Mouse (Mus musculus): ENCODE data around the gene Olfr701. TPM values are rescaled to one million over a fixed set of nuclear protein-coding genes. Genes with fewer than 3 reads are reported as not detected.

Gene Olfr701
- not detected in 2 replicates for polyA plus RNA-seq (2012; rRNA removed)

GRCm38 (mm10) chr7:106813829-106814228 is at the start of gene Olfr701:
Gene Olfr701 (plus strand): TSS chr7:106814129.
- 39% methylated on average over 2 of the region's 2 CpGs for WGBS
- DNase-seq (ENCODE audit: low read depth, low spot score): no peak

DNA sequence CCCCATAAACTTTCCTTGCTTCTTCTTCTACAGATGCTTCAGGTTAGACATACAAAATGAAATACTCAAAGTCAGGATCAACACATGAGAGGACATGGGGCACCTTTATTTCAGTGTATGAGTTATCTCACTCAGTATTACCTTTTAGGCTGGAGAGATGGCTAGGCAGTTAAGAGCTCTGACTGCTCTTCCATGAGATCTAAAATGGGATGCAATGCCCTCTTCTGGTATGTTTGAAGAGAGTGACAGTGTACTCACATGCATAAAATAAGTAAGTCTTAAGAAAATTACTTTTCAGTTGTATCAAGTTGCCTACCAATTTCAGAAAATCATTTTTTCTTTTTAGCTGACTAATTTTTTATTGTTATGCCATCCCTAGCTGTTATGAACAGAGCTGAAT is 25.6 kb upstream of the Olfr701 start:
- DNase-seq (ENCODE audit: low read depth, low spot score): no peak

- no peak for DNase-seq (ENCODE audit: low read depth, low spot score)
- 62% methylated on average over 1 of the region's 1 CpGs for WGBS
Measured at GRCm38 (mm10) chr7:106793098-106793497, 20.8 kb upstream of the Olfr701 start, which contains the start of gene Olfr699. Gene Olfr699 (minus strand): TSS chr7:106793198.

DNA sequence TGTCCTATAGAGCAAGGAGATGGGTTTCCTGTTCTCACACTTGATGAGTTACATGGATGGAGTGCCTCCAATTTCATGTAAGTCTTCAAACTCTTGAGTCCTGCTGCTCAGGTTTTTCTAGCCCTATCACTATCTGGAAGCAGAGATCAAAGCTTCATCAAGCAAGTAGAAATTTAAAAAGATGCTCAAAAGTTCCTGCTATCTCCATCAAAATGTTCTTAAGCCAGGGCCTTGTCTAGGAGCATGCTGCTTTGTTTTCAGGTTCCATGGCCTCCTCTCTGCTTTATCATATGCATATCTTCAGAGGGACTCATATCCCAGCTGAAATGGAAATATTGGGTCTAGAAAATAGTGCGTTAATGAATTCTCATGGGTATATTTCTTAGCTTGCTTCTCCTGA is 5.2 kb upstream of the Olfr701 start, which contains the start of gene Olfr700:
TSS of gene Olfr700 (minus strand) at position 101 of the 400 bp plus-strand sequence.
- DNase-seq (ENCODE audit: low read depth, low spot score): no peak
- 89% methylated on average over 1 of the region's 1 CpGs for WGBS

DNA sequence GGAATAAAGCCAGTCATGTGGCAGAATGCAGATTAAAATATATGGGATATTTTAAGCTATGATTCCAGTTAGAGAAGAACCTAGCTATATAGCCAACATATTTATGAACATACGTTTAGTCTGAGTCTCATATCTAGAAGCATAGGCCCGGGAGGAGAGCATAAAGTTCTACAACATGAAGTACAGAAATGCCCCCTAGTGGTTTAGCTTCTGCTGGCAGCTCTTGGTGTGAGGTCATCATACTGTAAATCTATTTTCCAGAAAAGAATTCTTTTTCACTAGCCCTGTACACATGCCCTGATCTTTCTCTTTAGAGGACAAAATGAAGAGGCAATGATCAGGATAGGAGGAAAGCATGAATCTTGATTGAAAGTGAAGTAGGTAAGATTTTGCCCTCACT is 1.8 kb downstream of the Olfr701 start:
- peak; percentile 3 for DNase-seq (ENCODE audit: low read depth, low spot score)
- WGBS: 8% methylated on average over 2 of the region's 2 CpGs

DNA sequence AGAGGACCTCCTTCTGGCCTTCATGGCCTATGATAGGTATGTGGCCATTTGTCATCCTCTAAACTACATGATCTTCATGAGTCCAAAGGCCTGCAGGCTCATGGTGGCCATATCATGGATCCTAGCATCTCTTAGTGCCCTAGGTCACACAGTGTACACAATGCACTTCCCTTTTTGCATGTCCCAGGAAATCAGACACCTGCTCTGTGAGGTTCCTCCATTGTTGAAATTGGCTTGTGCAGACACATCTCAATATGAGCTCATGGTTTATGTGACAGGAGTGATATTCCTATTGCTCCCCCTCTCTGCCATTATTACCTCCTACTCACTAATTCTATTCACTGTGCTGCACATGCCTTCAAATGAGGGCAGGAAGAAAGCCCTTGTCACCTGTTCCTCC is 4.5 kb downstream of the Olfr701 start:
- no peak for DNase-seq (ENCODE audit: low read depth, low spot score)

- DNase-seq (ENCODE audit: low read depth, low spot score): no peak
Measured at GRCm38 (mm10) chr7:106833793-106834192, 19.9 kb downstream of the Olfr701 start, which contains the start of gene Olfr702. Gene Olfr702 (minus strand): TSS chr7:106833893.

DNA sequence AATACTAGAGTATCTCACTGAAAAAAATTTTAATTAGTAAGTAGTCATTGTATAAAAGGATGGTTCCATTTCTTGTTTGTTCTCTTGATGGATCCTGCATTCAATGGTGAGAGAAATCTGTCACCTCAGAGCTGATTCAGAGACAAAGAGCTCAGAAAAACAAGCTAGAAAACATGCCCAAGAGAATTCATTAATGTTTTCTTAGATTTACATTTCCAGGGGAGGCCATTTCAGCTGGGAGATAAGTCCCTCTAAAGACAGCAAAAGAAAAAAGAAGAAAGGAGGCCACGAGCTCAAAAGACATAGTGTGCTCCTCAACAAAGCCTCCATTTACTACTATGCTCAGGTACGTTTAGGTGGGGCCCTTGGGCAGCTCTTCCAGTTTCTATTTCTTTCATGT is 29.1 kb downstream of the Olfr701 start, which contains the start of gene Olfr703:
TSS of gene Olfr703 (plus strand) at position 301 of the 400 bp plus-strand sequence.
- DNase-seq (ENCODE audit: low read depth, low spot score): no peak
- WGBS: 34% methylated on average over 2 of the region's 2 CpGs

DNA sequence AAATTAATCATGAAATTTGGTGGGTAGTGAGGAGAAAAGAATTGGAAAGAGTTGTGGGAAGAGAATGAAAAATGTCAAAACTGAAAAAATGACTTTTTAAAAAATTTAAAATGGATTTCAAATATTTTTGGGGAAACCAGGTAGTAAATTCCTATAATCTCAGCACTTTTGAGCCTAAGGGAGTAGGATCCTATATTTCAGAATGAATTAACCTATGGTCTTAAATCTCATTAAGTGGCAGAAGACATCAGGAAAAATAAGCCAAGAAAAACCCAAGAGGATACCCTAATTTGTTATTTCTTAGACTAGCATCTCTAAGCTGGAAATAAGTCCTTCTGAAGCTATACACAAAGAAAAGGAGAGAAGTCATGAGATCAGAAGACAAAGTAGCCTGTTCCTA is 49.0 kb downstream of the Olfr701 start, which contains the start of gene Olfr704:
TSS of gene Olfr704 (plus strand) at position 301 of the 400 bp plus-strand sequence.
- no peak for DNase-seq (ENCODE audit: low read depth, low spot score)

Other genes starting within 250 kb of the Olfr701 start
- not detected in 2 replicates for gene Olfr693, start 133.5 kb upstream of the Olfr701 start, polyA plus RNA-seq (2012; rRNA removed)
- not detected in 2 replicates for gene Olfr694, start 122.3 kb upstream of the Olfr701 start, polyA plus RNA-seq (2012; rRNA removed)
- gene Olfr695, start 97.7 kb upstream of the Olfr701 start, polyA plus RNA-seq (2012; rRNA removed): not detected in 2 replicates
- not detected in 2 replicates for gene Olfr697, start 71.7 kb upstream of the Olfr701 start, polyA plus RNA-seq (2012; rRNA removed)
- not detected in 2 replicates for gene Olfr698, start 58.7 kb upstream of the Olfr701 start, polyA plus RNA-seq (2012; rRNA removed)
- gene Olfr699, start 20.9 kb upstream of the Olfr701 start, polyA plus RNA-seq (2012; rRNA removed): not detected in 2 replicates
- gene Olfr700, start 5.3 kb upstream of the Olfr701 start, polyA plus RNA-seq (2012; rRNA removed): not detected in 2 replicates
- gene Olfr702, start 19.8 kb downstream of the Olfr701 start, polyA plus RNA-seq (2012; rRNA removed): not detected in 2 replicates
- gene Olfr703, start 29.2 kb downstream of the Olfr701 start, polyA plus RNA-seq (2012; rRNA removed): not detected in 2 replicates
- not detected in 2 replicates for gene Olfr704, start 49.1 kb downstream of the Olfr701 start, polyA plus RNA-seq (2012; rRNA removed)
- gene Olfr705, start 62.8 kb downstream of the Olfr701 start, polyA plus RNA-seq (2012; rRNA removed): not detected in 2 replicates
- gene Olfr706, start 74.0 kb downstream of the Olfr701 start, polyA plus RNA-seq (2012; rRNA removed): not detected in 2 replicates
- not detected in 2 replicates for gene Olfr707, start 87.1 kb downstream of the Olfr701 start, polyA plus RNA-seq (2012; rRNA removed)
- gene Olfr1532-ps1, start 93.9 kb downstream of the Olfr701 start, polyA plus RNA-seq (2012; rRNA removed): 0.45 and 0.59 TPM in 2 replicates
- gene Olfr709-ps1, start 118.1 kb downstream of the Olfr701 start, polyA plus RNA-seq (2012; rRNA removed): not detected in 2 replicates
- gene Olfr710, start 134.2 kb downstream of the Olfr701 start, polyA plus RNA-seq (2012; rRNA removed): not detected in 2 replicates
- gene Olfr6, start 149.8 kb downstream of the Olfr701 start, polyA plus RNA-seq (2012; rRNA removed): not detected in 2 replicates
- gene Olfr711, start 161.3 kb downstream of the Olfr701 start, polyA plus RNA-seq (2012; rRNA removed): not detected in 2 replicates
- not detected in 2 replicates for gene Olfr2, start 191.9 kb downstream of the Olfr701 start, polyA plus RNA-seq (2012; rRNA removed)
- 0.05 and 0.11 TPM in 2 replicates for gene Olfr713, start 217.0 kb downstream of the Olfr701 start, polyA plus RNA-seq (2012; rRNA removed)

All from large intestine, adult 2 months (tissue).